Mouse (Mus musculus) adipose tissue, adult 10 weeks (tissue): ENCODE measurements around the gene Gkn1. TPM values are rescaled to one million over a fixed set of nuclear protein-coding genes. Genes with fewer than 3 reads are reported as not detected.

ENCODE experiments used
- polyA plus RNA-seq: library from polyadenylated mRNA; stranded (reverse); fragments of 350-450 nt; fragmentation: Illumina TruSeq; extraction: RNeasy Lipid Tissue Mini Kit (QIAGEN cat#74804); gene quantifications from one replicate; pipeline ENCODE4 v1.2.3, GENCODE M21; 2014; ENCODE audit warnings: low read depth, low replicate concordance

Gkn1 gene
- polyA plus RNA-seq: not detected

GRCm38 (mm10) chr6:87350829-87351228 is at the start of gene Gkn1:
Gene Gkn1 (minus strand): TSS chr6:87350942.

GRCm38 (mm10) chr6:87388877-87389276 is 38.1 kb upstream of the Gkn1 start, which contains the start of gene Gkn3:
Gene Gkn3 (minus strand): TSS chr6:87388935.

GRCm38 (mm10) chr6:87373057-87373456 is 22.3 kb upstream of the Gkn1 start, which contains the start of gene Gkn2:
Gene Gkn2 (plus strand): TSS chr6:87373357.

GRCm38 (mm10) chr6:87335091-87335934 is 15.4 kb downstream of the Gkn1 start, which contains the start of gene Antxr1:
Gene Antxr1 (minus strand): TSS chr6:87335821.

Other genes starting within 250 kb of the Gkn1 start
- 0.19 TPM for gene D6Ertd527e, start 246.2 kb downstream of the Gkn1 start, polyA plus RNA-seq
- 15.8 TPM for gene Antxr1, start 15.1 kb downstream of the Gkn1 start, polyA plus RNA-seq
- not detected for gene Gkn2, start 22.4 kb upstream of the Gkn1 start, polyA plus RNA-seq
- 2.3 TPM for gene Gkn3, start 38.0 kb upstream of the Gkn1 start, polyA plus RNA-seq
- not detected for gene Bmp10, start 78.1 kb upstream of the Gkn1 start, polyA plus RNA-seq
- gene Arhgap25, start 182.3 kb upstream of the Gkn1 start, polyA plus RNA-seq: 5.5 TPM
- gene Prokr1, start 239.8 kb upstream of the Gkn1 start, polyA plus RNA-seq: 6.1 TPM